Mouse (Mus musculus): ENCODE results near the gene Cfap77.
A peak's percentile ranks its signal among the peaks of the same experiment; 100 is the strongest.

The Cfap77 gene

DNA sequence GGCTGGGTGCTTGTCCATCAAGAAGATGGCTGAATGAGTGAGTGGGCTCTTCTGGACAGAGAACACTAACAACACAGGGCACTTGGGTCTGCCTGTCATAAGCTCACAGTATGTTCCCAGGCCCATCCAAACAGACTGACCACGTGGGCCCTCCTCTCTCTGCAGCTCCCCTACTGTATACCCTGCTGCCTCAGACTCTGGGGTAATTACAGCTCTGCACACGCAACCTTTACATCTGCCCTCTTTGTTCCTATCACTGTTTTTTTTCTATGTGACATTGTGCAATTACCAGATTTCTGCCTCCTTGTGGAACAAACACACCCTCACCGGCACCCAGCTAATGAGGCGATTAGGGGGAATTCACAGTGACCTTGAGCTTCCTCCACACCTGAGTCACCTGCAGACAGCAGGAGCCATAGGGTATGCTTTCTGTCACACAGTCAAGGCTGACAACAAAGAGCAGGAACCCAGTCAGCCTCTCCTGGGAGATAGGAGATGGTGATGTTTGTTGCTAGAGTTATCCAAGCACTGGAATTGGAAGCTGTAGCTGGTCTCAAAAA, 157.4 kb downstream of the Cfap77 start:
- no peak for DNase-seq

DNA sequence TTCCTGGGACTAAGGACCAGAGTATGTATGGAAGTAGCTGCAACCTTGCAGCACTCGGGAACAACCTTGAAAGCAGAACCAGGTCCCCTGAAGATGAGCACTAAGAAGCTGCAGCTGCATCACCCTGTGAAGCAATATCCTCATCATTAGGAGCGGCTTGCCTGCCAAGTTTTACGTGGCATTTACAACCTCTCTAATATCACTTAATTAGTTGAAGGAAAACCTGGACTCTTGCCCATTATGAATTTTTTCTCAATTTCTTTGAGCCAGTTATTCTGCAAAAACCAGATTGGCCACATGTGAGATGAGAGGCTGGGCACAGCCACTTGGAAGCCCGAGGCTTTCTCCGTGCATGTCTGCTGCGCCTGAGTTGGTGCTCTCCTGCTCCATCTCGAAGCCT, 159.0 kb downstream of the Cfap77 start:
- no peak for DNase-seq

DNA sequence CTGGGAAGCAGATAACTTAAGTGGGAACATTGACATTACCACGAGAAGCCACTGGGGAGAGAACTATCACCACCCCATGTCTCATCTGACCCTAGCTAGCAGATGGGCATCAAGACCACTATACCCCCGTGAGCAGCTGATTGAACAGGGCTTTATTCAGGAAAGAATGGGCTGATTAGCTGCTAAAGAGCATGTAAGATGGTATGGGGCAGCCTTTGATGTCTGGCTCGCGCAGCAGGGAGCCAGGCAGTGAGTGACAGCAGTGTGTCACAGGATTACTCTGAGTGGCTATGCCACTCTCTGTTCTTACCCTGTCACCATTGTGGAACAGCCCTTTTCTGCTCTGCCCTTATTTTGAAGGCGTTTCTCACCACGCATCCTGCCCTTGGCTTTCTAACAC, 161.3 kb downstream of the Cfap77 start:
- no peak for DNase-seq

DNA sequence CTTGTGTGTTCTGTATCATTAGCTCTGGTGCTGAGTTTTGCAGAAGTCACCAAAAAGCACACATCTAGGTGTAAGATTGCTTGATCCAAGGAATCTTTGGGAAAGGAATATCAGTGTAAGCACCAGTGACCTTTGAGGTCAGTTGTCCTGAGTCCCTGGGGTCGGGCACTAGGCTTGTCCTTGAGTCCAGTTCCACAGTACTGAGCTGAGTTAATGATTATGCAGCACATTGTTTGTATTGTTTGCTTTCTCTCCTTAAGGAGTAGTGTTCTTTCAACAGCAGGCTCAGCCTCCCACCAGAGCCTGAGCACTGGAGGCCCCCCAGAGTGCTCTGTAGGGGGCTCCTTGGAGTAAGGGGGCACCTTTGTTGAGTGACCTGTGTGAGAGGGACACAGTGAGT, 162.1 kb downstream of the Cfap77 start:
- DNase-seq, result peak; percentile 38

DNA sequence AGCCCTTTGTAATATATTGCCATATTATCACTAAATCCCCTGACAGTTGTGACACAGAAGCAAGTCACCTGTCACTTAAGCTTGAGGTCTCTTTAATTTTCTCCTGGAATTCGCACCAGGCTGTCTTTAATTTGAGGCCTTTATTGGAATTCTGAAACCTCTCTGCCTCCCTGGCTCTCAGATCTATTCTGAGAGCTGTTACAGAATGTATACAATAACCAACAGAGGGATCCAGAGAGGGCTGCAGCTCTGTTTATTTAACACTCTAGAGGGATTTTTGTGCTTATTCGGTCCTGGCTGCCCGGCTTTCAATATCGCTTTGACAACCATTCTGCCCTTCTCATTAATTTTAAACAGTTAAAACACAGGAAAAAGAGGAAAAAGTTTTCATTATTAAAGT, 170.0 kb downstream of the Cfap77 start:
- no peak for DNase-seq

DNA sequence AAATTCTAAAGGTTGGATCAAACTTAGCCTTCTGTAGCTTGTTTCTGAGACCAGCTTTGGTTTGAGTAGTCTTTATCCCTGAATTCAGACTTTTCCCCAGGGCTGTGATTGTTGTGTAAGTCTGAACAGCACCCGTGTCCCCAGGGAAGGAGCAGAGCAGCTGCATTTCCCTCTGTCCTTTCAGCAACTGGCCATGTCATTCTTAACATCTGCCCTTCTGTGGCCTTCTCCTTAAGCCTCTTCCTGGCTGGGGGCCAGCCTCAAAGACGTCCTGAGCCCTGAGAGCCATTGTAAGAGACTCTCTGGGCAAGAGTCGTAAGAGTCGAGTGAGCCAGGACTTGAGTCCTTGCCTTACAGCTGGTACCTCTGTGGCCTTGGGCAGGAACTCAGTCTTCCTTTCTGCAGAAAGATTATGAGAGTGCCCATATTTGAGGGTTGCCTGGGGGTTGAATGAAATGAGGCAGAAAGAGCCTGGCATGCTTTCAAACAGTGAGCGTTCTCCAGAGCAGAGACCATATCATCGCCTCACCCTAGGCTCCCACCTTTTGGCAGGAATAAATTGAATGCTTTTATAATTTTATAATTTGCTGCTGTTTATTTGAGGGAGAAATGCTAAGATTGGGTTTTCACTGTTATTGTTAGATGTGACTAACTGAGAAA, 171.9 kb downstream of the Cfap77 start:
- DNase-seq, result no peak

DNA sequence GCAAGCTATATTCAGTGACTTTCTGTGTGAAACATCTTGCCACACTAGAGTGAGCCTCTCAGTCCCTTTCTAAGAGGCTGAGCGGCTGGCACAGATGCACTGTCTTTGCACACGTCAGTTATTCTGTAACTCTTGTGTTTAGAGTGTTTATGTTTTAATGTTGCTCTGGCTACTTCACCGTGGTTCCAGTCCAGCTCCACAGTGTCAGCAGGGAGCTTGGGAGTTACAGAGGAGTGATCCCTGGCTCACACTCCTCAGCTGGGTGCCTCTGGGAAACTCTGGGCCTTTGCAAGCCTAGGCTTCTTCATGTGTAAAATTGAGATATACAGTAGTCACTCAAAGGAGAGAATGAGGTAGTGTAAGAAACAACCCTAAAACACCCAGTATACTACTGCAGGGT, 172.8 kb downstream of the Cfap77 start:
- no peak for DNase-seq

DNA sequence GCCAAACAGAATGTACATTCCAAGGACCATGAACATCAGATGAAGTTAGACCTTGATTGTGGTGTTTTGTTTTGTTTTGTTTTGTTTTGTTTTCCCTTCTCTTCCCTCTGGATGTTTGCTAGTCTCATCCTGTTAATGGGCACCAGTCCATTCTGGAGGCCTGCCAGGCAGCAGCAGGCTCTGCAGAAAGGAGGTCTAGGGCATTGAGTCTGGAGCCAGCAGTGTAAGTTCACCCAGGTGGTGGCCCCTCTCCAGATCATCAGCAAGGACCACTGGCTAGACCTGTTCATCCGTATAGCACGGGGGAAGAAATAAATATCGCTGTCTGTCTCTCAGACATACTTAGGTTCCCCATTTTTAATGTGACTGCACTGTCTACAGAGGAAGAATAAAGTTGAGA, 173.6 kb downstream of the Cfap77 start:
- no peak for DNase-seq
